Mouse (Mus musculus): ENCODE measurements at regions not wholly inside any gene's neighbourhood (a gene's known extent, or its start where the extent isn't known, plus 50 kb on each side); places are given as distances from the start of the nearest gene placed in this dataset.

DNA sequence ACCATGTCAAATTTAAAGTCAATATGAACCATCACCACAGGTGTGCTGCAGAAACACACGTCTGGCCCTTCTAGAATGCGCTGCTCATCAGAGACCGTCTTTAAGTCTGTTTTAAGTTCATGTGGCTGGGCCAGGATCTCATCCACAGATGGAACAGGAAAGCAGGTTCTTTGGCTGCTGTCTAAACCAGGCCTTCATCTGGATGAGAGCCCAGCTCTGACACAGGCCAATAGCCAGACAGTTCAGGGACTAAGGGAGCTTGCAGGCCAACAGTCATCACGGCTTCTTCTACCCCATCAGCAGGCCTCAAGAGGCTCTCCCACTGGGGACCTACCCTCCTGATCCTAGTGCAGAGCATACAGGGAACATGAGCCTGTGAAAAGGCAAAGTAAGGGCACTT, 185.4 kb upstream of the Eci2 start:
- no peak for DNase-seq (ENCODE audit: low read depth)

DNA sequence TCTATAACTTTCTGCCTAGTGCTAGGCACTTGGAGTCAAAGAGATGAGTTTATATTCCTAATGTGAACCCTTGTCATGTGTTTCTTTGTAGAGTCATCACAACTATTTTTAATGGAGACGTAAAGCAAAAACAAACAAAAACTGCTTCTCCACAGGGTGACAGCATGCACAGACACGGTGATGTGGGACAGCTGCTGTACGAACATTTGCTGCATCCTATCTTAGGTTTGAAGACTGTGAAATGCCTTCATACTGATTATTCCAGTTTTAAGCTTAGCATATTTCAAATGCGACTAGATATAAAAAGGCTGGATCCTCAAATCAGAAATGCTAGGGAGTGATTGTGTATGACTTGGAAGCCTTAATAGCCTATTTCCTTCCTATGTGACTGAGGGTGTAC, 187.3 kb upstream of the Eci2 start:
- DNase-seq (ENCODE audit: low read depth), result no peak

DNA sequence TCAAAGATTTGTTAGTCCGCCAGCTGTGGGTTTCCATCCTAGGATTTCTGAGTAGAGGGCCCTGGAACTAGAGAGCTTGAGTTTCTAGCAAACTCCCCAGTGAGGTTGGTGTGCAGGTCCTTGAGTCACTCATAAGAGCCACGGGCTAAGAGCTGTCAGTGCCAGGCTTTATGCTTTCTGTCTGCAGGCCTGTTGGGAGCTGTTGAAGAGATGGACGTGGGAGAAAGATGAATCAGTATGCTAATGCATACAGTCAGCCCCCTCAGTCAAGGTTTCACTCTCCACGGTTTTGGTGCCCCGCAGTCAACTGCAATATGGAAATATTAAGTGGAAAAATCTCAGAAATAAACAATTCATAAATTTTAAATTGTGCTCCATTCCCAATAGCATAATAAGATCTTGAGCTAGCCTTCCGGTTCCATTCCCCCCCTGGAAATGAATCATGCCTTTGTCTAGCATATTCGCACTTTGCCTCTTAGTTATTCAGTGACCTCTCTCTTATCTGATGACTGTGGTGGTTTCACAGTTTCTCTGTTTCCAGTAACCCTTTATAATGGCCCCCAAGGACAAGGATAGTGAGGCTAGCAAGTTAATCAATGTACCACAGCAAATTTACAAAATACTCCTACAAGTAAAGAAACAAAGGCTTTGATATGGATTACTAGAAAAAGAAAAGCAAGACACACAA, 199.4 kb upstream of the Eci2 start:
- no peak for DNase-seq (ENCODE audit: low read depth)

DNA sequence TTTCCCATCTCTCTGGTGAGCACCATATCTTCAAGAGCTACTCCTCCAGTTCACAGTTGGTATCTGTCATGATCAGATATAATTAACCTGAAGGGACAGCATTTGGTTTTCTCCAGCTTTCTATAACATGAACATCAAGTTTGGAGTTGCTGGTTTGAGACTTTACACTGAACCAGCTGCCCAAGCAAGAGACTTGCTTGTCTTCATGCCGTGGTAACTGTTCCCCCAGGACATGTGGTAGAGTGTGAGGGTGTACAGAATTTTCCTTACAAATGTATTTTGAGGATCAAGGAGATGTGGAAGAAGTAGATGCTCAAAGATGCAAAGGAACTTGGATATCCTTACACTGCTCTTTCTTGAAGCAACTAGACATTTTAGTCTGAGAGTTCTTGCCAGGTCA, 200.0 kb upstream of the Eci2 start:
- no peak for DNase-seq (ENCODE audit: low read depth)

DNA sequence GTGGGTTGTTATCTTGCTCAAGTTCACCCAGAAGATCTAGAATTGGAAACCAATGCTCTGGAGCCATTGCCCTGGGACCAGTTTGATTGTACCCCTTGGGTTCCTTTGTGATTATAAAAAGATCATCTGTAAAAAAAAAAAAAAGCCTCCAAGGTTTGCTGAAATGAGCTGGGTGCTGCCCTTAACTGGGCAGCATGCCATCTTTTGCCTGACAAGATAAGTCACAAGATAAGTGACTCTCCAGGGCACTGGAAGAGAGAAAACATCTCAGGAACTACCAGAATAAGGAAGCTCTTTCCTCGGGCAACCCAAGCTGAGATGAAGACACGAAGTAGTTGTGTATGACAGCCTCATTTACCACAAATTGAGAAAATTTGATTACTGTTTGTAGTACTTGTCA, 202.7 kb upstream of the Eci2 start:
- no peak for DNase-seq (ENCODE audit: low read depth)

DNA sequence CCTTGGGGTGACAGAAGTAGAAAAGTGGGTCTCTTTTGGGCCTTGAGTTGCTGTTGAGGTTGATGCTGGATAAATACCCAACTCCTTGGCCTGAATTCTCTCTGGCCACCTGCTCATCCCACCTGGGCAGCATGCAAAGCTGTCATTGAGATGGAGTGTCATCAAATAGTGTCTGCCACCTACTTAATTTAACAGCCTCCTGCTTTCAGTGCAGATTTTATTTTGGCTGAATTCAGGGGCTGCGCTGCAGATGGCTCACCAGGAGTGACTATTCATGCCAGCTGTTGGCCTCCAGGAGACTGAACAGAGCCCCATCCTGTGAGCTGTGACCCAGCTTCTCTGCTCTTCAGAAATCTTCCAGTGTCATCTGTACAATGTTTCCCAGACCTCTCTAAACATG, 206.7 kb upstream of the Eci2 start:
- no peak for DNase-seq (ENCODE audit: low read depth)

DNA sequence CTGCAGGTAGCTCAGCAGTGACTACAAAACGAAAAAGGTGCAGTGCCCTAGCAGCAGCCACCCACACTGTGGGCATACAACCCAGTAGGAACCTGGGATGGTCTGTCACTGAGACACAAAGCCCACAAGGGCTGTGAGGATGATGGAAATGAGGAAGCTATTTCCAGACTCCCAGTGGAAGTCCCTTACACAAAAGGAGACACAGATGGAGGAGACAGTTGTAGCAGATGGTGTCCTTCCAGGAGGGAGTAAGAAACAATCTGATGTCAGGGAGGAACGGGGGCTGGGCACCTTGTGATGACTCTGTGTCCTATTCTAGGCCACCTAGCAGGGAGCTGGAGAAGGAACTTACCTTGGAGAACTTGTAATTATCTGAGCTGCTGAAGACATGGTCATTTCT, 214.5 kb upstream of the Eci2 start:
- DNase-seq (ENCODE audit: low read depth), result no peak

DNA sequence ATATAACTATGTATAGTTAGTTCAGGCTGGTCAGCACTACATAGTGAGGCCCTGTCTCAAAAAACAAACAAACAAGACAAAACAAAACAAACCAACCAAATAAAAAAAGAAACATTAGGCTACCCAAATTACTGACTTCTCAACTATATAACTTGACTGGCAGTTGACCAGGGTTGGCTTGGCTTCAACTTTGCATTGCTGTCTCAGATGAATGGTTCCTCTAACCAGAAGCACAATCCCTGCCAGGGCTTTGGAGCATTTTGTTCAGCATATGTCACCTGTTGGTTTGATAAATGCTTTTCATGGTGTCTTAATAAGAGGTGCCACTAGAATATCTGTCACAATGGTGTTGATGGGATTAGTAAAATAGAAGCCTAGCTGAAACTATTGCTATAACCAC, 217.1 kb upstream of the Eci2 start:
- DNase-seq (ENCODE audit: low read depth), result no peak

DNA sequence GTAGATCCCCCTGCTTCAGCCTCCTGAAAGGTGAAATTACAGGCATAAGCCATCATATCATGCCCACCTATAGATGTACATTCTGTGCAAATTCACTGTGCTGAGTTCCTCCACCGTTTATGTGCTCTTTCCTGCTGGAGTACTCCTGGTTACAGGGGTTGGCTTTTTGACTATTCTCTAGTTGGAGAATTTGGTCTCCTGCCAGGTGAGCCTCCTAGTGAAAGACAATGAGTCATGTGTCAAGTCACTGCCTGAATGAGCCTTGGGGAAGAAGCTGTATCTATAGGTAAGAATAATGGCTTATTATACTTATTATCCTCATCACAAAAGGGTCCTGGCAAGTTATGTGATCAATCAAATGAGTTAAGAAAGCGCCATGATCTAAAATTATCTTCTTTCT, 230.5 kb upstream of the Eci2 start:
- peak; percentile 5 for DNase-seq (ENCODE audit: low read depth)

DNA sequence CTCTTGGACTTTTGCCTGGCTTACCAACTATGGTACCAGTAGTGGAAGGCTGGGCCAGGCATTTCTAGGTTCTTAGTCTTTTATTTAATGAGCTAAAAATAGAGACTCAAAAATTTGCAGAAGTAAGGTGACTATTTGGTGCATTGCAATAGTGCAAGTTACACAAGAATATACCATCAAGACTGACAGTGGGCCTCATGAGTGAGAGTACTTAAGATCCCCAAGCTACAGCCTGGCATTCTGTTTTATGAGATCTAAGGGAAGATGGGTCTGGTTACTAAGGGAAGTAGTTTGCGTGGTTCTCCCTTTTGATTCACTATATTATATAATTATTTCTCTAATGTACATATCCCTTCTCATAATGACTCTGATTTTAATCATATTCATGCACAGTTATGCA, 231.8 kb upstream of the Eci2 start:
- DNase-seq (ENCODE audit: low read depth), result no peak

DNA sequence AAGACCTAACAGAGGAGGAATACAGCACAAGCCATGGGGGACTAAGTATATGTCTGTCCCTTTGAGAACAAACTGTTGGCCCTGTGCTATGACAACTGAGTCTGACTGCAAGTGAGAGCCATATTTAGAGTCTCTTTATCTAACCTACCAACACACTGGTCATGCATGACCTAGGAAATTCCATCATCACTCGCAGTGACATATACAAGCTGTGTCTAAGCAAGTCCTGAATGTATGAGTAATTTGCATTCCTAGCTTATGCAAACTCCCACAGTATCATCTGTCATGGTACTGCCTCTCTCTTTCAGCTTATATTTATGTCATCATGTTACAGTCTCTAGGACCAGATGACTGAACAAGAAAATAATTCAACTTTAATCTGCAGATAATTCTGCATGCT, 257.1 kb upstream of the Eci2 start:
- no peak for DNase-seq (ENCODE audit: low read depth)

DNA sequence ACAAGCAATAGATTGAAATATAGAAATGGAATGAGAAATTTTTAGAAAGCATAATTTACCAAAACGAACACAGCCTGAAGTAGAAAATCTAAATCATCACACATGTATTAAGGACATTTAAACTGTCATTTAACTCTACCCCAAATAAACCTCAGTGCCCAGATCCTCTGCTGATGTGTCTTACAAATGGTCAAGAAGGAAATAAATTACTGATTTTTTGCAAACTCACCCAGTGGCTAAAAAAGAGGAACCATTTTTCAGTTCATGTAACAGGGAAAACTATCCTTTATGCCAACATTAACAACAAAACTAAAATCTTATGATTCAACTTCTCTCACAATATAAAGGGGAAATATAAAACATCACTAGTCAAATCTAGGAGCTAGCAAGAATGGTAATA, 275.2 kb upstream of the Eci2 start:
- DNase-seq (ENCODE audit: low read depth), result no peak

DNA sequence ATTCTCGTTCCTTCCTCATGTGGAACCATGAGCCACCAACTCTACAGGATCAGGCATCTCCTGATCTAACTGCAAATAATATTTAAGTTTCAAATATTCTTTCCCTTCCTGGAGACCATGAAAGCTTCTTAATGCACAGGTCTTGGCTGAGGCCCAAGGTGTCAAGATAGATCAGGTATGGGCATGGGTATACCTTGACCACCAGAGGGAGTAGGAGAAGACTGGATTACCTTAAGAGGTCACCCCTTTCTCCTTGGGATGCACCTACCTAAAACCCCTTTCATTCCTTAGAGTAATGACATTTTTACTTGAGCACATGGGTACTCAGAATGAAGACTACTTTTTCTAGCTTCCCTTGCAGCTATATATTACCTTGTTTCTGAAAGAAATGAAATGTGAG, 289.9 kb upstream of the Eci2 start:
- DNase-seq (ENCODE audit: low read depth), result no peak

DNA sequence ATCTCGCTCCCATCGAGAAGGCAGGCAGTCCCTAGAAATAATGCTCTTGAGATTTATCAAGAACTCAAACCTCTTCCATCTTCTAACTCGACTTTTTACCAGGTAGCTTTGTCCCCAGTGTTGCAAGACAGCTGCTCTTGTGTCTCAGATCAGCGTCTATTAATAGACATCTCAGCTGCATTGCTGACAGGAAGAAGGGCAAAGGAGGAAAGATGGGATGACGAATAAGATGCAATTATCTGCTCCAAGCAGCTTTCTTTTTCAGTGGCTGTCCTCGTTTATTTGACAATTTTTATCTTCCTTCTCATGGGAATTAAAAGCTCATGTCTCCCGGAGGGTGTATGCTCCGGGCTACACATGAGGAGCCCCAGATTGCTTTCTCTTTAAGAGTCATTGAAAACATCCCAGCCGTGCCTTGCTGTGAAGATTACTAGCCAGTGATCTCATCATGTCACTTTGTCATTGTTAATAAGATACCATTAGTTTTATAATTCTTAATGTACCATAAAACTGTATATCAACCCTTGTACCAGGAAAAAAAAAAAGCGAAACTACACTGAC, 299.9 kb upstream of the Eci2 start:
- no peak for DNase-seq (ENCODE audit: low read depth)

DNA sequence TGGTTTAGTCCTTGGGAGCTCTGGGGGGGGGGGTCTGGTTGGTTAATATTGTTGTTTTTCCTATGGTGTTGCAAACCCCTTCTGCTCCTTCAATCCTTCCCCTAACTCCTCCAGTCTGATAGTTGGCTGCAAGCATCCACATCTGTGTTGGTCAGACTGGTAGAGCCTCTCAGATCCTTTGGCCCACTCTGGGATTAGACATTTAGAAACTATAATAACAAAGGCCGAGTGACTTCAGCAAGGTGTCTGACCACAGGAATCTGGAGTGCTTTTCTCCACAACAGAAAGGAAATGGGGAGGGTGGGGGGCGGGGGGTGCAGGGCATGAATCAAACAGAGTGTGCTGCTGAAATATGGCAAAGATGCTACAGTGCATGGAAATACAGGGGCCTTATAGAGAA, 301.4 kb upstream of the Eci2 start:
- DNase-seq (ENCODE audit: low read depth), result no peak

DNA sequence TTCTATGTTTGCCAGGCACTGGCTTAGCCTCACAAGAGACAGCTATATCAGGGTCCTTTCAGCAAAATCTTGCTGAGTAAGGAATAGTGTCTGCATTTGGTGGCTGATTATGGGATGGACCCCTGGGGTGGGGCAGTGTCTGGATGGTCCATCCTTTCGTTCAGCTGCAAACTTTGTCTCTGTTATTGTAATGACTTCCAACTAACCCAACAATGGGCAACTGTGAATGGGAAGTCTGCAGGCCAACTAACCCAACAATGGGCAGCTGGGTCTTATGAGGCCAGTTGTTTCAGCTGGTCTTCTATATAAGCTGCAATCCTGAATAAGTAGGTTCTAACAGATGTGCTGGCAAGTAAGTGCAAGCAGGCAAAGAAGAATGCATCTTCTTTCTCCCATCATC, 304.0 kb upstream of the Eci2 start:
- DNase-seq (ENCODE audit: low read depth), result no peak

DNA sequence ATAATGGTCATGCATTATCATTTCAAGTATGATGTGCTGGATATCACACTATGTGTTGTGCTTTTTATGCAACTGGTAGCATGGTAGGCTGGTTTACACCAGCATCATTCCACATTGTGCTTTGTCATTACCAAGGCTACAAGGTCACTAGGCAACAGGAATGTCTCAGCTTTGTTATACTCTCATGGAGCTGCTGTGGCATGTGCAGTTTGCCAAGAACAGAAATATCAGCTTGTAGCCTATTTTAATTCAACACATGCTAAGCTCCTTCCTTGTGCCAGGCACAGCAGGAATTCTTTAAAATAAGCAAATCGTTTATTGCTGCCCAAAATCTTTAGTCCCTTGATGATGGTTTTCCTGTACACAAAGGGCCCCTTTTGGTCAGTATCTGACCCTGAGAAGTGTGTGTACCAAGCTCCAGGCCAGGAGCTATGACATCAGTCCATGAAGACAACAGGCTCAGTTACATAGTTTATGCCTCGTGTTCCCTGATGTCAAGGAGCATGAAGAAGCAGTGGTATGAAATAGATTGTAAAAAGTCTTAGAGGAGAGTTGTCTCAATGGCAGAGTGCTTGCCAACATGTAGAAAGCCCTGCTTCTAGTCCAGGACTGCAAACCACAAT, 314.0 kb upstream of the Cdyl start:
- no peak for DNase-seq (ENCODE audit: low read depth)

DNA sequence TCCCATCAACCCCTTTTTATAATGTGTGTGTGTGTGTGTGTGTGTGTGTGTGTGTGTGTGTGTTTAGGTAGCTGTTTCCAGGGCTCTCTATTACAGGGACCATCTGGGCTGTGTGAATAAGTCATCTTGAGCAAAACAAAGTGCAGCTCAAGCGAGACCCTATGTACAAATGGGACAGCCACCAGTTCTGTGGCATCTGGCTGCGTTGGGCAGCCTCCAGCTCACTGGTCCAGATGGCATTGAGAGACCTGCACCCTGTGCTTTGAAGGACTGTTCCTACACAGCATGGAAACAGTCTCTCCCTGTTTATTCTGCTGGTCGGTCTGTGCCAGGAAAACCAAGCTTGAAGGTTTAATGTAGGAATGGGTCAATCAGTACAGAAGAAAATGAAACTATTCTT, 311.4 kb upstream of the Cdyl start:
- no peak for DNase-seq (ENCODE audit: low read depth)

DNA sequence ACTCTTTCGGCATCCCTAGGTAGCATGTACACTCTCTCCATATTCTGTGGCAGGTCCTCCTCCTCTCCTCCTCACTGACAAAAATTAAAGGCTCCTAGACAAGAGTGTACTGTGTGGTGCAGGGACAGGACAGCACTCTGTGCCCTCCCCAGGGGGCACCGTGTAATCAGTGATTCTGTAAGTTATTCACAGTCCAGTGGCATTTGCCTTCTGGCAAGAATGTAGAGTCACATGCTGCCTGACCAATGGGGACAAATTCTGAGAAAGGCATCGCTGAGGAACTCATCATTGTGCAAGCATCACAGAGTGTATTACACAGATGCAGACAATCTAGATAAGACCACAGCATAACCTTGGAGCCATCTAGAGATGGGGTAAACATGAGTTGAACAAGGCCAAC, 300.3 kb upstream of the Cdyl start:
- no peak for DNase-seq (ENCODE audit: low read depth)

DNA sequence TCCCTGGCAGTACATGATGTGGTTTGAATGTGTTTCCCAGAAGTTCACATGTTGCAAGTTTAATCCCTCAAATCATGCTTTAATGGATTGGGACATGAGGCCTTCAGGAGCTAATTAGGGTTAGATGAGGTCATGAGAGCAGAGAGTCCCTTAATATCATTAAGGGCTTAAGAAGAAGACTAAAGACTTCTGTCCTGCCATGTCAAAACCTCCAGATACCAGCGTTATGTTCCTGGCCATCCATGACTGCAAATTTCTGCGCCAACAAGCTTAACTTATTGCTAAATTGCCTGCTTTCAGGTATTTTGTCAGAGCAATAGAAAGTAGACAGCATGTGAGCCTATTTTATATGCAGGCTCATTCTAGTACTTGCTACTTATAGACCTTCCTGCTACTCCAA, 282.1 kb upstream of the Cdyl start:
- DNase-seq (ENCODE audit: low read depth), result peak; percentile 55

DNA sequence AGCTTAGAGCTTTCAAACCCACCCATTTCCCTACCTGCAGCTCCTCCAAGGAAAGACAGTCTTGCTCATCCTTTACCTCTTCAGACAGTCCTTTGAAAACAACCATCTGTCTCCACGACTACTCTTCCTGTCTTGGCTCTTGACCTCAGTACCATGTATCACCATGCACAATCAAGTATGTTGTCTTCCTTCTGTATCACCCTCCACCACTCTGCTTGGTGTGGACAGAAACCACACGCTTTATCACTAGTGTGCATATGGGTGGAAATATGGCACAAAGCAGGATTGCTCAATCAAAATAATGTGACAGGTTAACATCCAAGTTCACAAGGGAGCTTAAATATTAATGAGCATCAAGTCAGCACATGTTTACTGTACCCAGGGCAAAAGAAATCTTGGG, 280.1 kb upstream of the Cdyl start:
- no peak for DNase-seq (ENCODE audit: low read depth)

DNA sequence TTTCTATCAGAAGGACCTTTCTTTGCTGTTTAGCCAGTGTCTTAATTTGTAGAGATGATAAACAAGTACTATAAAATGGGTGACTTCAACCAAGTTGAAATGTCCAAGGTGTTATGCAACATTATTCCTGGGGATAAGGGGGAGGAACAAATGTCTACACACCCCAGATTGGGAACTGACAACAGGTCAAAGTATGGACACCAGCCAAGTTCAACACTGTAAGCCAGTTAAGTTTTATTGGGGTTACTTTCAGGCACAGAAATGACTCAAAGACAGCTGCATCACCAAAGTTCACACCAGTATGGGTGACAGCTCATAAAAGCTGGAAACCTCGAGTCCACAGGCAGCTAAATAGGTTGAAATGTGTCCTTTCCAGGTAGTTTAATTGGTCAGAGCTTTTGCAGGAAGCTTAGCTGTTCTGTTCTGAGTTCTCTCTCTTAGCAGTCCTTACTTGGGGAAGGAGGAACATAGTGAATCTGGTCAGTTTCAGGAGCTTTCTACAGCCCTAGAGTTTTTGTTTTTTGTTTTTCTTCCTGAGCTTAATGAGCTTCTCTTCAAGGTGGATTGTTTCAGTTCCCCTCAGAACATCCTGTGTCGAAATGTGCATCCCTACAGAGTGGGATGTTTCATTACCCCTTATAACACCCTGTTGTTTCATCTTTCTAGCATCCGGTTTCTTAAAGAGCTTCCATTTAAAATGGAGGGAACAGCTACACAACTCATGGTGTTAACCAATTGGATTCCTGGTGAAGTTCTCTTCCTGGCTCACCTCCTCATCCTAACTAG, 279.2 kb upstream of the Cdyl start:
- DNase-seq (ENCODE audit: low read depth), result no peak

DNA sequence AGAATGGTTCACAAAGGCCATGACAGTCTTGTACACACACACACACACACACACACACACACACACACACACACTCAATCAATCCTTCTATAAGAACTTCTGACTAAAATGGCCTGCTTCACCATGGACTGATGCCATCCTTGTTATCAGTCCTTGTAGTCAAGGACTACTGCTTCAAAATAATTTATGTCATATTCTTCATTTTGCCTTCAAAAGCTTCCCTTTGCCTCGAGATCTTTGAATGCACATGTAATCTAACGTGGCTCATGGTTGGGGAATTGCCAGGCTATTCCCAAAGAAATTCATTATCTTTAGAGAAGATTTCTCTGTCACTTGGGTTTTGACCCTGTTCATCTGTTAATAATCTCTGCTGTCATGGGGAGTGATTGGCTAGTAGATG, 278.0 kb upstream of the Cdyl start:
- DNase-seq (ENCODE audit: low read depth), result no peak

Measured in gonadal fat pad, adult 2 months (tissue).